Mouse (Mus musculus): Measurements from ENCODE around the gene Nap1l5. TPM values are rescaled to one million over a fixed set of nuclear protein-coding genes. Genes with fewer than 3 reads are reported as not detected.

The Nap1l5 gene
- total RNA-seq, 2 experiments from 2014 or later: 302 to 341 TPM

- no peak for DNase-seq (ENCODE audit: low spot score in 2 of 2)
- intact Hi-C loops (cut with DNase I): no loop called here
Measured at GRCm38 (mm10) chr6:58855676-58856367, 51.1 kb downstream of the Nap1l5 start.

Other genes with a start within 250 kb of the Nap1l5 start
- 100 to 1,000 TPM; 176 to 274 TPM for gene Herc3, start 75.6 kb downstream of the Nap1l5 start, total RNA-seq (2021)
- 10 to 100 TPM; 13.6 to 13.8 TPM for gene Fam13a, start 117.5 kb upstream of the Nap1l5 start, total RNA-seq (2021)

Measured in left cerebral cortex, postnatal 36 days (tissue).